Mouse (Mus musculus) neural tube, embryonic 10.5 days (tissue): Measurements from ENCODE around the gene C2cd4d.

ENCODE experiments used
- DNase-seq: peaks from one replicate; pipeline ENCODE4 v3.0.0-alpha.2; 2017; ENCODE audit warnings: low spot score; ENCODE audit errors: extremely low spot score

C2cd4d gene

GRCm38 (mm10) chr3:94362138-94362537, at the start of gene C2cd4d:
Gene C2cd4d, plus strand, starts transcription at chr3:94362438.
- DNase-seq: no peak

DNA sequence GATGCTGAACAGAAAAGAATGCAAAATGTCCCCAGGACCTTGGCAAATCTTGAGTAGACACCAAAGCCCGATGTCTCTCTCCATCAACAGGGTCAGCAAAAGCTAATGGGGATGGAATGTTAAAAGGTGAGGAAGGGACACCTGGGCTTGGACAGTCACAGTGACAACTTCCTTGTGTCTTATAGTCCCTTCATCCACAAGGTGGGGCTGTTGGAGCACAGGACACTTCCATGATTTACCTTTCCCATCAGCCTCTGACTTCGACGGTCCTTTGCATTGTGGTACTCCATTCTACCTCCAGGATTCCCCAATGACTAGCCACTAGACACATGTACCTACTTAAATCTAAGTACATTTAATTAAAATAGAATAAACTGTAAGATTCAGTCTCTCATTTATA, 33.6 kb upstream of the C2cd4d start:
- no peak for DNase-seq

GRCm38 (mm10) chr3:94334442-94334841, 27.8 kb upstream of the C2cd4d start:
- no peak for DNase-seq

GRCm38 (mm10) chr3:94338522-94338921, 23.7 kb upstream of the C2cd4d start:
- no peak for DNase-seq

DNA sequence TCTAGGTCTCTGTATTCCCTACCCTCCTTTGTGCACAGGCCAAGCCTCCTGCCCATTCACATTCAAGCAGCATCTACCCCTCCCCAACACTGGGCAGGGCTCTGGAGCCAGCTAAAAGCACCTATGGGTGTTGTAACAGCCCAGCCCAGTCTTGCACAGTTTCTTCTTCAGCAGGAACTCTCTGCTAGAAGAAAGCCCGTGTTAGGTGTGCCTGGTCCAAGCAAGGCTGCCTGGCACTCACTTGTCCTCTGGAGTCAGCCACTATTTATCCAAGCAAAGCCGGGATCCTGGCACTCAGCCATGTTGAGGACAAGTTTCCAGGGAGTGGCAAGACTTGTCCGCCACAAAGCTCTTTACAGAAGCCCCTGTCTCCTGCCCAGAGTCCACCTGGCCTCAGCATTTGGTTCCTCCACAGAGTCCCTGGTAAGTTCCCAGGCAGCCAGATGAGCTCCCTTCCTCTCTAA, 20.2 kb upstream of the C2cd4d start, which contains the start of gene Them5:
Them5 (plus strand) TSS at position 141 of the 464 bp plus-strand sequence.
- DNase-seq: no peak

DNA sequence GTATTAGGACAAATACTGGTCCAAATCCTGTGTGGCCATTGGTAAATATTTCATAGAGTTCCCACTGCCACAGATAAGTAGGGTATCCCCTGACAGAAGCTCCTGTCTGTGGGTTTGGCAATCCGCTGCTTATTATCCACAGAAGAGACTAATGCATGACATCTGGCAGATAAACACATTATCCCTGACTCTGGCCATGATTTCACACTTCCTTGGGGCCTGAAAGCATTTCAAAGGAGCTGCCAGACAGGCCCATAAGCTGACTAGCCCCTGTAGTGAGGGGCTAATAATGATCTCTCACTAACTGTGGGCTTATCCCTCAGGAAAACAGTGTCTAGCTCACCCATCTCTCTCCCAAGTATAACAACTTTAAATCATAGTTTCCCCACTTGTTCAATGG, 19.7 kb upstream of the C2cd4d start:
- DNase-seq: no peak

DNA sequence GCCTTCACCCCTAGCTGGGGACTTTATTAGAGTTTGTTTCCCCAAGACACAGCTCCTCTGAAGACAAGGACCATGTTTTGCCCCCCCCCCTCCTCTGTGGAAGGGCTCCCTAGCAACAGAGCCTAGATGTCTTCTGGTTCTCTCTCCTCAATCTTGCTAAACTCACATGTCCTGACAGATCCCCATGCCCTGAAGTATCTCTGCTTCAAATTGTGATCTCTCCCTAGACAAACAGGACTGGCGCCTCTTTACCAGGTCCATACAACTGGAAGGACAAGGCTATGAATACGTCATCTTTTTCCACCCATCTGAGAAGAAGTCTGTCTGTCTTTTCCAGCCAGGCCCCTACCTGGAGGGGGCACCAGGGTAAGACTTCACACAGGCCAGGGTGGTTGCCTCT, 18.1 kb upstream of the C2cd4d start:
- no peak for DNase-seq

- no peak for DNase-seq
These were observed 17.3 kb upstream of the C2cd4d start for GRCm38 (mm10) chr3:94344897-94345296.

DNA sequence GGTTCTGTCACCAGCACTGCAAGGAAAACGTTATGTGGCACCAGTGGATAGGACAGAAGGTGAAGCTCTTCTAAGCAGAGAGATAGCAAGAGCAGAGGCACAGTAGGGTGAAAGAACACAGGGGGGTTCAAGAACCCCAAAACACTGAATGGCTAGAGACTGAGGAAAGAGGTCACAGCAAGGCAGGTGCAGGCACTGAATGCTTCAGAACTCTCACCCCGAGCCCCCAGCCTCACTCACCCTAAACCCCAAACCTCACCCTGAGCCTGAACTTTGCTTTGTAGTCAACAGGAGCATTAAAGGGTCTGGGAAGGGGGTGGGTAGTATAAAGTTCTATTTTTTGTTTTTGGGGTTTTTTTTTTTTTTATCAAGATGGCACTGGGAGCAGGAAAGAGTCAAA, 14.1 kb upstream of the C2cd4d start:
- DNase-seq: no peak

- DNase-seq: no peak
These were observed 1.4 kb upstream of the C2cd4d start for GRCm38 (mm10) chr3:94360812-94361211.

DNA sequence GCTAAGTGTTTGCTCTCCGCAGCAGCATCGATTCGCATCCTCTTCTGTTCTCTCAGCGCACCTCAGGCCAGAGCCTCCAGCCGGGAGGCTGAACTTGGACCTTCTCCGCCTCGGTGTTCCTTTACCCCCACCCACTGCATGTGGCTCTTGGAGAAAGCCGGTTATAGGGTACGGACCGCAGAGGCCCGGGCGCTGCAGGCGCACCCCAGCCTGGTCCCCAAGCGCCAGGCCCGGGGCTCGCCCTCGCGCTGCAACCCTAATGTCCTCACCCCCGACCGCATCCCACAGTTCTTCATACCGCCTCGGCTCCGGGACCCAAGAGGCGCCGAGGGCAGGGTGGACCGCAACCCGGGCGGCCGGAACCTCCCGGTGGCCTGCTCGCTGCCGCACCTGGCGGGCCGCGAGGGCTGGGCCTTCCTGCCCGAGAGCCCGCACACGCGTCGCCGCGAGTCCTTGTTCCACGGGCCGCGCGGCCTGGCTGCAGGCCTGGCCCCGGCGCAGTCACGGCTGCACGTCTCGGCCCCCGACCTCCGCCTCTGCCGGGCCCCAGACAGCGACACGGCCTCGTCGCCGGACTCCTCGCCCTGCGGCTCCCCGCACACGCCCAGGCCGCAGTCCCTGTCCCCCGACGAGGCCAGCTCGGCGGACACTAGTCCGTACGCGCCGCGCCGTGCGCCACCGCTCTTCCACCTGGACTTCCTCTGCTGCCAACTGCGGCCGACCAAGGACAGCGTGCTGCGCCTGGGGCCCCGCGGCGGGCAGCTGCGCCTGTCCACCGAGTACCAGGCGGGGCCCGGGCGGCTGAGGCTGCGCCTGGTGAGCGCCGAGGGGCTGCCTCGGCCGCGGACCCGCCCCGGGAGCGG, 1.3 kb downstream of the C2cd4d start:
- peak; percentile 74 for DNase-seq

DNA sequence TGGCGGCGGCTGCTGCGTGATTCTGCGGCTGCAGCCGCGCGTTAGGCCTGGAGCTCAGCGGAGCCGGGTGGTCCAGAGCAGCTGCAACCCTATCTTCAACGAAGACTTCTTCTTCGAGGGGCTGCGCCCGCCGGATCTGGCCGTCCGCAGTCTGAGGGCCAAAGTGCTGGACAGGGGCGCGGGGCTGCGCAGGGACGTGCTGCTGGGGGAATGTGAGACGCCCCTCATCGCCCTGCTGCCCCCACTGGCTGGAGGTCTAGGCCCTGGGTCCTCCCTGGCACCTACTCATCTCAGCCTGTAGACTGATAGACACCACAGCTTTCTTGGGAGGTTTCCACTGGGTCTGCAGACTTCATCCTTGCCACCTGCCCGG, 1.9 kb downstream of the C2cd4d start:
- DNase-seq: no peak

DNA sequence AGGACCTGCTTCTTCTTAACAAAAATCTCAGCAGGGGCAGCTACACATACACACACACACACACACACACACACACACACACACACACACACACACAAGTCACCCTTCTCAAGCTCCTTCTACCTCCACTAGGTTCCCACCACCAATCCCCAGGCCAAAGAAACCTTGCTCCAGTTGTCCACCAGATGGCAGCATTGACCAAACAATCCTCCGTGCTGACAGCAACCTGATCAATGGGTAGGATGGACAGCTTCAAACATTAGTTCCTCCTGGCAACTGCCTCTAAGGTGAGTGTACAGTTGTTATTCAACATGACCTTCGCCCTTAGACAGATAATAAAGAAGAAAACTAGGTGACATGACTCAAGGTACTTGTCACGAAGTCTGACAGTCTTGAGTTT, 4.5 kb downstream of the C2cd4d start:
- peak; percentile 84 for DNase-seq

GRCm38 (mm10) chr3:94367511-94367910, 5.3 kb downstream of the C2cd4d start:
- no peak for DNase-seq

GRCm38 (mm10) chr3:94368631-94369030, 6.4 kb downstream of the C2cd4d start:
- no peak for DNase-seq

DNA sequence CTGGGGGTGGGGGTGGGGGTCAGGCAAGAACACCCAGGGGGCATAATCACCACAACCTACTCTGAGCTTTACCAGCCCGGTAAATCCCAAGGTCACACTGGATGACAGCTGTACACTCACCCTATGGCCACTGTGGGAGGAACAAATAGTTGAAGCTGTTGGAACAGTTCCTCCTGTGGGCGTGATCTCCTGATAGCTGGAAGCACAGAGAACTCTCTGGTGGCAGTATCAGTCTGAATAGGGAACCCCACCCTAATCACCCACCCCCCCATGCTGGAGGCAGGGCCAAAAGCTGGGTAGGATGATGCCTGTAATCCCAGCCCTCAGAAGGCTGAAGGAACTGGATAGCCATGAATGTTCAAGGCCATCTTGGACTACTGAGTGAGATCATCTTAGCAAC, 7.5 kb downstream of the C2cd4d start:
- no peak for DNase-seq

DNA sequence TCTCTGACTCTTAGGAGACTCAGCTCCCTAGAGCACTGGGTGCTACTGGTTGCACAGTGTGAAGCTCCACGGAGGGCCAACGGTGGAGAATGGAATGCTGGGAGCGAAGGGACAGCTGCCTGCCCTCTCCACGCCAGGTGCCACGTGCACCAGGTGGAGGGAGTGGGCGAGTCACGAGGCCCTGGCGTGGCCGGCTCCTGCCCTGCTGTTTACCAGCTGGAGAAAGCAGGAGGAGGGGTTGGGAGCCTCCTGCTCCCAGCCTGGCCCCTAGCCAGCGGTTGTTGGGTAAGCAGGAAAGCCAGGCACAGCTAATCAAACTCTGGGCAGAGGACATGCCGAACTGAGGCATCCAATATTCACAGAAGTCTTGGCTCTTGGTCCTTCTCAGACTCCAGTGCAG, 9.4 kb downstream of the C2cd4d start:
- DNase-seq: no peak

DNA sequence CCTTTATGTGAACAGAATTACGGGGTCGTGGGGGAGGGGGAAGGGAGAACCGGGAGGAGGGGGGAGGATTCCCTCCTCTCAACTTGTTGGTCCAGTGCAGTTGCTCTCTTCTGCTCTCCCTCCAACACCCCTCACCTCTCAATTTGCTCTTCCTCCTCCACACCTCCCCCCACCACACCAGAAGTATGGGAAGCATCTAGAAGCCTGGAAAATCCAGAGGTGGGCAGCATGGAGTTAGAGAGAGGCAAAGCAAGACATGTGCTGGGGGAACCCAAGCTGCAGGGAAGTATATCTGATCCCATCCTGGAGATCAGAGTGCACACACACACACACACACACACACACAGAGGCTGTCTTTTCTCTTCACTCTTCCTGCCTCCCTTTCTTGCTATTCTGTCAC, 9.8 kb downstream of the C2cd4d start:
- no peak for DNase-seq

DNA sequence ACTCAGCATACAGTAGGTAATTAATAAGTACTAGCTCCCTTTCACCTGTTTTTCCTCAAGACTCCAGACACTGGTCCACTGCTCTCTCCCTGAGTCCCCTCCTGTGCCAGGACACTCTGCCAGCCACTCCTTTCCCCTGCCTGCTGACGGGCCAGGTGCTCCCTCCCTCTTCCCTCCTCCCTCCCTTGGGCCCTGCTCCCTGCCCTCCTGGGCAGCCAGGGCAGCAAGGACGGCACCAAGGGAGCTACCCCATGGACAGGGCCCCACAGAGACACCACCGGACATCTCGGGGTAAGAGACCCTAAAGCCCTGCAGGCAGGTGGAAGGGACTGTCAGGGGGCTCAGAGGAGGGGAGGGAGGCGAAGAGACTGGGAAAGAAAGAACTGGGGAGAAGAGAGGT, 10.4 kb downstream of the C2cd4d start, which contains the start of gene Rorc:
Rorc (plus strand) TSS at position 154 of the 400 bp plus-strand sequence.
- no peak for DNase-seq

DNA sequence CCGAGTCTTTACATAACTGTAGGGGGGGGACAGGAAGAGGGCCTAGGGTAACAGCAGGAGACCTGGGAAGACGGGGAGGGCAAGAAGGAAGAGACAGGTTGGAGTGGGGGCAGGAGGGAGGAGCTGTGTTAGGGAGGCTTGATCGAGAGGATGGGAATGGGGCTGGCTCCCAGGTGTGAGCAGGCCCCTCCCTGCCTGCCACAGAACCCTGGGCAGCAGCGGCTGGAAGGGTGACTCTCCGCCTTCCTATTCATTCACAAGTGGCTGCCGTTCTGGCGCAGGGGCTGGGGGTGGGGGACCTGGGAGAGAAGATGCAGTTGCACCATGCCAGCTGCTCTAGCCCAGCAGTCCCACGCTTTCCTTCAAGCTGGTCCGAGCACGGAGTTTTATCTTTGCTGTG, 10.9 kb downstream of the C2cd4d start:
- DNase-seq: no peak

DNA sequence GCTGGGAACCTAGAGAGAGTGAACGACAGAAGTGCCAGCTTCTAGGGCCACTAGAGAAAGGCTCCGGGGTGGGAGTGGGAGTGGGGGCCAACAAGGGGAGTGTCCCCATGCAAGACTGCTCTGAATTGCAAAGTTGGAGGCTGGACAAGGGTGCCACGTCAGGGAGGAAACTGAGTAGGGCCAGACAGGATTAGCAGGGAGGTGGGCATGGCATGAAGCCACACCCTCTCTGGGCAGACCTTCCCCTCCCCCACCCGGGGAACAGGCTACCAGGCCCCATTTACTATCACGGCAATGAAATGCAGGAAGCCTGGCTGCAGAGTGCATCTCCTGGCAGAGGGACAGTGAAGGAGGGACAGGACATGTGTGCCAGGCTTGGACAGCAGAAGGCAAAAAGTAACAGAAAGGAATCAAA, 11.4 kb downstream of the C2cd4d start:
- DNase-seq: peak; percentile 29

DNA sequence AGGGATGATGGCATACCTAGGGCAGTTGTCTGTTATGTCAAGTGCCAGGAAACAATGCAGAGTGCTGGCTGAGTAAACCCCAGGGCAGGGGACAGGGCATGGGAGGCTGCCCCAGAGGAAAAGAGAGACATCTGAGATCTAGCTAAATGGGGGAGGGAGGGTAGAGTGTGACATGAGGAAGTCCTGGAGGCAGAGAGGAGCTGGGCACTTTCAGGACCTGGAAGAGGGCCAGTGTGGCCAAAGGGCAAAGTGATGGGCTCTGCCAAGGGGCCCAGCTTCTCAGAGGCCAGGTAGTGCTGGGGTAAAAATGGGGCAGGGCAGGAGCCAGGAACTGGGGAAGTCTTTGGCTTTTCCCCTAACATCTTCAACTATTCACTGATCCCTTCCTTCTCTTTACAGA, 12.4 kb downstream of the C2cd4d start:
- no peak for DNase-seq

GRCm38 (mm10) chr3:94375146-94375545, 12.9 kb downstream of the C2cd4d start:
- no peak for DNase-seq
